Mouse (Mus musculus): Measurements from ENCODE around the gene Olfr91. TPM values are rescaled to one million over a fixed set of nuclear protein-coding genes. Genes with fewer than 3 reads are reported as not detected.

Olfr91 gene
- polyA plus RNA-seq, 1 experiment: not detected

DNA sequence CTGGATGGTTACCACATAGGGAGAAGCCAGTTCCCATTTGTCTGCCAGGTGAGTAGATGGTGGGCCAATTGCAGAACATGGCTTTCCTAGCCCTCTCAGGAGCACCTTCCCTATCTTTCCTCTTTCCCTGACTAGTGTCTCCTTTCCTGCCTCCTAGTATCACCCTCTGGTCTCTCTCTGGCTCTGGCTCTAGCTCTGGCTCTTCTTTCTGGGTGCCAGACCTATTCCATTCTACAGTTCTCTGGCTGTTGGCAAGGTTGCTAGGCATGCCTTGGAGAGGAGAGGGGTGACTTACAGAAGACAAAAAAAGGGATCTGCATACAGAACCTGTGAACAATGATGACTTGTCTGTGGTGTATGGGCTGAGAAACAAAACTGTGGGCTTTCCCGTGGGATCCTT lies 30.2 kb downstream of the Olfr91 start:
- no peak for TF ChIP-seq TCF12 (IDR thresholded peaks at IDR 0.05; ENCODE audit: insufficient read depth, poor library complexity, severe bottlenecking)
- no peak for TF ChIP-seq POLR2AphosphoS2 (IDR thresholded peaks at IDR 0.05; ENCODE audit: insufficient read length, low read depth)
- no peak for TF ChIP-seq CEBPB (IDR thresholded peaks at IDR 0.05; ENCODE audit: insufficient read depth, poor library complexity, severe bottlenecking)
- no peak for TF ChIP-seq USF1 (IDR thresholded peaks at IDR 0.05; ENCODE audit: low read depth)
- TF ChIP-seq E2F4 (IDR thresholded peaks at IDR 0.05; ENCODE audit: insufficient read depth): no peak
- Histone ChIP-seq H3K4me2 (ENCODE audit: low read depth) (no peak overlapping the region), H3K79me2 (ENCODE audit: control insufficient read depth, insufficient read depth) (no peaks in the 10 kb centered on the region), H3K27me3 (ENCODE audit: control insufficient read depth, insufficient read depth, insufficient read length) (no peaks in the 10 kb centered on the region), H3ac (ENCODE audit: control insufficient read depth, insufficient read length) (no peak overlapping the region), H3K4me3 (no peak overlapping the region), H3K36me3 (ENCODE audit: control insufficient read depth, insufficient read depth) (peaks cover 20% of the 10 kb centered on the region)

DNA sequence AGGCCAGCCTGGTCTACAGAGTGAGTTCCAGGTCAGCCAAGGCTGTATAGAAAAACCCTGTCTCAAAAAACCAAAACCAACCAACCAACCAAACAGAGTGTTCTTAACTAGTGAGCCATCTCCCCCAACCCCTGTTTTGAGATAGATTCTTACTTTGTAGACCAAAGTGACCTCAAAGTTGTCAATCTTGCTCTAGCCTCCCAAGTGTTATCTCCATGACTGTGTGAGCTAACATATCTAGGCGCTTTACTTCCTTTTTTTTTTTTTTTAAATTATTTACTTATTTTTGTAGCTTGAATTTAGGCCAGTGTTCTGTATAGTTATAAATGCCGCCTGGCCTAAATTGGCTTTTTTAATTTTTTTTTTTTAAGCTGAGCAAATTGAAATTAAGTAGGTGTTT lies 32.1 kb downstream of the Olfr91 start:
- peaks cover 33% of the 10 kb centered on the region for H3K36me3 ChIP-seq (ENCODE audit: control insufficient read depth, insufficient read depth)
- no peak overlapping the region for H3K4me3 ChIP-seq
- H3K4me2 ChIP-seq (ENCODE audit: low read depth): no peak overlapping the region
- no peak overlapping the region for H3ac ChIP-seq (ENCODE audit: control insufficient read depth, insufficient read length)
- TF ChIP-seq TCF12 (IDR thresholded peaks at IDR 0.05; ENCODE audit: insufficient read depth, poor library complexity, severe bottlenecking) (no peak), CEBPB (IDR thresholded peaks at IDR 0.05; ENCODE audit: insufficient read depth, poor library complexity, severe bottlenecking) (no peak), TCF3 (IDR thresholded peaks at IDR 0.05; ENCODE audit: insufficient read length, low read depth) (no peak), POLR2A (IDR thresholded peaks at IDR 0.05; ENCODE audit: insufficient read length, low read depth) (no peak)
- H3K79me2 ChIP-seq (ENCODE audit: control insufficient read depth, insufficient read depth): no peaks in the 10 kb centered on the region
- H3K27me3 ChIP-seq (ENCODE audit: control insufficient read depth, insufficient read depth, insufficient read length): no peaks in the 10 kb centered on the region

DNA sequence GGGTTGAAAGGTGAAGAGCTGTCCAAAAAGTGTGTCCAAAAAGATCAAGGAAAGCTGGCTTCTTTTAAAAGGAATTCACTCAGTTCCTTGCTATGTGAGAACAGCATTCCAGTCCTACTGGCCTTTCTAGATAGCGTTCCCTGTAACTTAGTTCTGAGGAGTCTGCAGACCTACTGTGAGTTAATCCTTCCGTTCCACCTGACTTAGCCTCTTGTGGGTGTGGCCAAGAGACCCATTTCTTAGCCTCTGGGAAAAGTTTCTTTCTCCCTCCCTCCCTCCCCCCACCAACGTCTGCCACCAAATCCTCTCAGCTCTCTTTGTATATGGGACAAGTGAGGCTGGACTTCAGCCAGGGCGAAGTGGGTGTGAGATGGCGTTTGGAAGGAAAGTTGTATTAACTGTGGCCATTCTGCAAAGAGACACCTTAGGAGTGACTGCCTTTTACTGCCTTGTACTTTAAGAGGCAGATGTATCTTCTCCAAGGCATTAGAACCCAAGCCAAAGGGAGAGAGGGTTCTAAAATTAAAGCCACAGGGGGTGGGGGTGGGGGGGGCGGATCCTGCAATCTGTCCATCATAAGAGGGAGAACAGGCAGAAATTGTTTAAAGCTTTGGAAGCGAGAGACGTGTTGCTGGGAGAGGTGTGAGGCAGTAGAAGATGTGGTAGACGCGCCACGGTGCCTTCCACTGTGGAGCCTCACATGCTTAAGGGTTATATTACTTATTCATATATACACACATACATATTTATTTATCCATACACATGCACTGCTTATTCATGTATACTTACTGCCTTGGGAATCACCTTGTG lies 34.2 kb downstream of the Olfr91 start:
- Histone ChIP-seq H3K36me3 (ENCODE audit: control insufficient read depth, insufficient read depth) (peaks cover 46% of the 10 kb centered on the region), H3K4me2 (ENCODE audit: low read depth) (no peak overlapping the region), H3ac (ENCODE audit: control insufficient read depth, insufficient read length) (no peak overlapping the region), H3K79me2 (ENCODE audit: control insufficient read depth, insufficient read depth) (no peaks in the 10 kb centered on the region), H3K27me3 (ENCODE audit: control insufficient read depth, insufficient read depth, insufficient read length) (no peaks in the 10 kb centered on the region), H3K4me3 (no peak overlapping the region)
- TF ChIP-seq SRF (IDR thresholded peaks at IDR 0.05; ENCODE audit: control insufficient read depth, insufficient read length, low read depth) (no peak), REST (IDR thresholded peaks at IDR 0.05; ENCODE audit: insufficient read depth, insufficient read length) (no peak)

DNA sequence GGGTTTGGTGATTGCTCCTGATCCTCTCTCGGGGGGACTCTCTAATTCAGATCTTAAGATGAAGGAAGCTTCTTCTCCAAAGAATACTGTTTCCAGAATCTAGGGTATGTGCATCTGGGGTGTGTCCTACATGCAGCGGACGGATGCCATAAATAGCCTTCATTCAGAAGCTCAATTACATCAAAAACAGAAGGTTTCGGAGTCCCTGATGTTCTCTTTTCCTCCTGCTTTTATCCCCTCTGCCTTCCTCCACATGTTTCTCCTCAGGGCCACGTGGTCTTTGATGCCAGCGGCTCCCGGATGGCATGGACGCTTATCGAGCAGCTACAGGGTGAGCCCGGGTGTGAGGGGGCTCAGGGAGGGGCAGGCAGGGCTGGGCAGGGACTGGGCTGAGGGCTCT lies 35.0 kb downstream of the Olfr91 start:
- peaks cover 46% of the 10 kb centered on the region for H3K36me3 ChIP-seq (ENCODE audit: control insufficient read depth, insufficient read depth)
- no peak overlapping the region for H3K4me2 ChIP-seq (ENCODE audit: low read depth)
- no peak overlapping the region for H3ac ChIP-seq (ENCODE audit: control insufficient read depth, insufficient read length)
- TF ChIP-seq POLR2A (IDR thresholded peaks at IDR 0.05; ENCODE audit: insufficient read length, low read depth) (no peak), MYOD1 (IDR thresholded peaks at IDR 0.05; ENCODE audit: control insufficient read depth in 1 of 3, insufficient read length in 2 of 3, low read depth in 2 of 3) (no peak), CEBPB (IDR thresholded peaks at IDR 0.05; ENCODE audit: insufficient read depth, poor library complexity, severe bottlenecking) (no peak), TCF12 (IDR thresholded peaks at IDR 0.05; ENCODE audit: insufficient read depth, poor library complexity, severe bottlenecking) (no peak), E2F4 (IDR thresholded peaks at IDR 0.05; ENCODE audit: insufficient read depth) (no peak), USF1 (IDR thresholded peaks at IDR 0.05; ENCODE audit: low read depth) (no peak), TCF3 (IDR thresholded peaks at IDR 0.05; ENCODE audit: insufficient read length, low read depth) (no peak), REST (IDR thresholded peaks at IDR 0.05; ENCODE audit: insufficient read depth, insufficient read length) (no peak), POLR2AphosphoS2 (IDR thresholded peaks at IDR 0.05; ENCODE audit: insufficient read length, low read depth) (no peak), MAX (IDR thresholded peaks at IDR 0.05; ENCODE audit: low read depth) (no peak), SRF (IDR thresholded peaks at IDR 0.05; ENCODE audit: control insufficient read depth, insufficient read length, low read depth) (no peak), MYOG (IDR thresholded peaks at IDR 0.05; ENCODE audit: control insufficient read depth in 1 of 3, insufficient read depth in 1 of 3, insufficient read length in 2 of 3, low read depth in 2 of 3) (no peak)
- no peak overlapping the region for H3K4me3 ChIP-seq
- H3K27me3 ChIP-seq (ENCODE audit: control insufficient read depth, insufficient read depth, insufficient read length): no peaks in the 10 kb centered on the region
- H3K79me2 ChIP-seq (ENCODE audit: control insufficient read depth, insufficient read depth): no peaks in the 10 kb centered on the region

DNA sequence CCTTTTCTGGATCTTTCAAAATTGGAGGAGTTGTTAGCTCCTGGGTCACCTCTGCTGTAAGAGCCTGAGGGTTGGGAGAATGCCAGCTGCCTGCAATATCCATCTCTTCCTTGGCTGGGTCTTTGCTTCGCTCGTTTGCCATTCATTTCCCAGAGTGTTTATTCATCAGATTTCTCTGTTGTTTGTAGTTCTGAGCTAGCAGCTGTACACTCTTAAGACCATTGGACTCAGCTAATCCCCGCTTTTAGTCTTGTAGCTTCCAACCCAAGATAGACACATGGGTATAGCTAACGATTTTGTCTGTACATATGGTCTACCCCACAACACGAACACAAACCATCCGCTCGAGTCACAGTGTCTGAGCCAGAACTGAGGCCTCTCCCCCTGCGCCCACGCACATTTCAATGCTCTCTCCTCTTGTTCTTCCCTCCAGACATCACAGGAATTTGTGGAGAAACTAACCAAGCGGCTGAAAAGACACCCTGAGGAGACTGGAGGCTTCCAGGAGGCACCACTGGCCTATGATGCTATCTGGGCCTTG lies 35.9 kb downstream of the Olfr91 start:
- Histone ChIP-seq H3K36me3 (ENCODE audit: control insufficient read depth, insufficient read depth) (peaks cover 46% of the 10 kb centered on the region), H3K4me3 (no peak overlapping the region), H3ac (ENCODE audit: control insufficient read depth, insufficient read length) (no peak overlapping the region), H3K4me2 (ENCODE audit: low read depth) (no peak overlapping the region), H3K79me2 (ENCODE audit: control insufficient read depth, insufficient read depth) (no peaks in the 10 kb centered on the region), H3K27me3 (ENCODE audit: control insufficient read depth, insufficient read depth, insufficient read length) (no peaks in the 10 kb centered on the region)
- TF ChIP-seq USF1 (IDR thresholded peaks at IDR 0.05; ENCODE audit: low read depth): no peak
- TF ChIP-seq MYOG (IDR thresholded peaks at IDR 0.05; ENCODE audit: control insufficient read depth in 1 of 3, insufficient read depth in 1 of 3, insufficient read length in 2 of 3, low read depth in 2 of 3): no peak
- no peak for TF ChIP-seq CEBPB (IDR thresholded peaks at IDR 0.05; ENCODE audit: insufficient read depth, poor library complexity, severe bottlenecking)
- TF ChIP-seq POLR2A (IDR thresholded peaks at IDR 0.05; ENCODE audit: insufficient read length, low read depth): no peak
- no peak for TF ChIP-seq MAX (IDR thresholded peaks at IDR 0.05; ENCODE audit: low read depth)
- no peak for TF ChIP-seq E2F4 (IDR thresholded peaks at IDR 0.05; ENCODE audit: insufficient read depth)
- TF ChIP-seq SRF (IDR thresholded peaks at IDR 0.05; ENCODE audit: control insufficient read depth, insufficient read length, low read depth): no peak
- no peak for TF ChIP-seq POLR2AphosphoS2 (IDR thresholded peaks at IDR 0.05; ENCODE audit: insufficient read length, low read depth)

All from myocyte (in vitro differentiated cells).